Mouse (Mus musculus) cerebellum, adult 2 months (tissue): Measurements from ENCODE around the gene Thnsl1. TPM values are rescaled to one million over a fixed set of nuclear protein-coding genes. Genes with fewer than 3 reads are reported as not detected.

Source experiments
- DNase-seq, 2 experiments: peaks; one replicate each; pipeline ENCODE4 v3.0.0; 2021
- H3K27ac ChIP-seq: fragments of 200-500 bp; 2 replicates; pipeline ENCODE4 v1.5.1; 2012; ENCODE audit warnings: low read length, control low read depth, inconsistent platforms; ENCODE audit not compliant: insufficient read depth
- H3K27me3 ChIP-seq: fragments of 200-500 bp; 2 replicates; pipeline ENCODE4 v1.6.1; 2012; ENCODE audit warnings: inconsistent platforms, mild to moderate bottlenecking, low read length, moderate library complexity; ENCODE audit not compliant: control insufficient read depth, insufficient read depth
- H3K4me1 ChIP-seq: fragments of 200-500 bp; 2 replicates; pipeline ENCODE4 v1.6.1; 2011; ENCODE audit warnings: low read length; ENCODE audit not compliant: control insufficient read depth, insufficient read depth
- H3K4me3 ChIP-seq: fragments of 200-500 bp; replicated peaks from 2 replicates; pipeline ENCODE3; 2011; ENCODE audit warnings: mild to moderate bottlenecking, low read depth, low read length, control low read depth; ENCODE audit not compliant: insufficient read depth
- CTCF ChIP-seq: fragments of 200-500 bp; IDR thresholded peaks from 2 replicates; pipeline ENCODE4 v1.5.1; 2011; ENCODE audit warnings: low read depth, mild to moderate bottlenecking, control low read depth, low read length, moderate library complexity, borderline replicate concordance; ENCODE audit not compliant: insufficient read depth
- POLR2A ChIP-seq: fragments of 200-500 bp; IDR thresholded peaks from 2 replicates; pipeline ENCODE4 v1.6.1; 2011; ENCODE audit warnings: low read length, control low read depth, borderline replicate concordance; ENCODE audit not compliant: insufficient read depth
- WGBS: fragments of 180-500 bp; shearing (Covaris S2); methylation state at CpG from one replicate; pipeline ENCODE4 v1.1.7; 2018; 5-methylcytosine and 5-hydroxymethylcytosine counted together
- polyA plus RNA-seq: library from polyadenylated mRNA; depleted of rRNA; stranded (reverse); fragments of >200 nt; gene quantifications from 2 replicates; pipeline ENCODE4 v1.2.3, GENCODE M21; 2012; rRNA removed

The Thnsl1 gene
- polyA plus RNA-seq, 1 experiment, result 11.5 TPM

- Histone ChIP-seq H3K27ac (no peak overlapping the region), H3K4me1 (no peaks in the 10 kb centered on the region), H3K27me3 (no peaks in the 10 kb centered on the region), H3K4me3 (no peak overlapping the region)
- DNase-seq, result no peak
- 48% methylated on average over 4 of the region's 4 CpGs for WGBS
- TF ChIP-seq CTCF (no peak), POLR2A (no peak)
These were observed 39.5 kb downstream of the Thnsl1 start for GRCm38 (mm10) chr2:21244986-21245385.

- Histone ChIP-seq H3K27ac (no peak overlapping the region), H3K27me3 (no peaks in the 10 kb centered on the region), H3K4me1 (no peaks in the 10 kb centered on the region), H3K4me3 (no peak overlapping the region)
- 90% methylated on average over 2 of the region's 2 CpGs for WGBS
- DNase-seq, result no peak
- TF ChIP-seq POLR2A (no peak), CTCF (no peak)
These were observed 40.1 kb downstream of the Thnsl1 start for GRCm38 (mm10) chr2:21245477-21246102.

GRCm38 (mm10) chr2:21253644-21254043 lies 48.1 kb downstream of the Thnsl1 start:
- Histone ChIP-seq H3K4me3 (no peak overlapping the region), H3K27ac (no peak overlapping the region), H3K4me1 (no peaks in the 10 kb centered on the region), H3K27me3 (no peaks in the 10 kb centered on the region)
- 37% methylated on average over 3 of the region's 3 CpGs for WGBS
- TF ChIP-seq POLR2A, result no peak
- TF ChIP-seq CTCF, result no peak
- no peak for DNase-seq

GRCm38 (mm10) chr2:21254308-21254707 lies 48.8 kb downstream of the Thnsl1 start:
- Histone ChIP-seq H3K27ac (no peak overlapping the region), H3K4me1 (no peaks in the 10 kb centered on the region), H3K27me3 (no peaks in the 10 kb centered on the region), H3K4me3 (no peak overlapping the region)
- TF ChIP-seq CTCF (no peak), POLR2A (no peak)
- no peak for DNase-seq

- peaks cover 3% of the 10 kb centered on the region for H3K4me1 ChIP-seq
- TF ChIP-seq CTCF (no peak), POLR2A (no peak)
- no peaks in the 10 kb centered on the region for H3K27me3 ChIP-seq
- no peak overlapping the region for H3K27ac ChIP-seq
- 52% methylated on average over 4 of the region's 4 CpGs for WGBS
- no peak overlapping the region for H3K4me3 ChIP-seq
- no peak for DNase-seq
These were observed 52.8 kb downstream of the Thnsl1 start for GRCm38 (mm10) chr2:21258281-21258680.

GRCm38 (mm10) chr2:21259081-21259480 lies 53.6 kb downstream of the Thnsl1 start:
- no peak for DNase-seq
- no peak overlapping the region for H3K27ac ChIP-seq
- WGBS, result 95% methylated on average over 5 of the region's 5 CpGs
- no peak overlapping the region for H3K4me3 ChIP-seq
- no peak for TF ChIP-seq POLR2A
- peaks cover 3% of the 10 kb centered on the region for H3K4me1 ChIP-seq
- H3K27me3 ChIP-seq, result no peaks in the 10 kb centered on the region

GRCm38 (mm10) chr2:21260060-21260459 lies 54.5 kb downstream of the Thnsl1 start:
- TF ChIP-seq POLR2A, result no peak
- no peak for TF ChIP-seq CTCF

GRCm38 (mm10) chr2:21261370-21262006 lies 56.0 kb downstream of the Thnsl1 start:
- no peak for TF ChIP-seq POLR2A
- TF ChIP-seq CTCF, result peak; percentile 98
- DNase-seq, result peak; percentile 73
- 11% methylated on average over 4 of the region's 4 CpGs for WGBS
- H3K27me3 ChIP-seq, result no peaks in the 10 kb centered on the region
- peaks cover 3% of the 10 kb centered on the region for H3K4me1 ChIP-seq
- no peak overlapping the region for H3K27ac ChIP-seq
- no peak overlapping the region for H3K4me3 ChIP-seq

More at GRCm38 (mm10) chr2:21260060-21260459, 54.5 kb downstream of the Thnsl1 start:
- 51% methylated on average over 4 of the region's 4 CpGs for WGBS
- Histone ChIP-seq H3K27ac (no peak overlapping the region), H3K4me3 (no peak overlapping the region), H3K27me3 (no peaks in the 10 kb centered on the region), H3K4me1 (peaks cover 3% of the 10 kb centered on the region)
- DNase-seq, result no peak

GRCm38 (mm10) chr2:21264031-21264430 lies 58.5 kb downstream of the Thnsl1 start:
- WGBS, result 38% methylated on average over 4 of the region's 4 CpGs
- Histone ChIP-seq H3K27ac (no peak overlapping the region), H3K4me1 (peaks cover 3% of the 10 kb centered on the region), H3K27me3 (no peaks in the 10 kb centered on the region), H3K4me3 (no peak overlapping the region)
- peak in 1 of 2 experiments; percentile 48 for DNase-seq
- TF ChIP-seq CTCF (no peak), POLR2A (no peak)

Other genes with a start within 250 kb of the Thnsl1 start
- gene Arhgap21, start 236.8 kb upstream of the Thnsl1 start, polyA plus RNA-seq, result 213 and 231 TPM in 2 replicates
- gene Enkur, start 359 bp upstream of the Thnsl1 start, polyA plus RNA-seq, result 1.0 and 1.9 TPM in 2 replicates
- 48.2 and 52.6 TPM in 2 replicates for gene Gpr158, start 161.8 kb downstream of the Thnsl1 start, polyA plus RNA-seq